Mouse (Mus musculus) forebrain, postnatal 0 days (tissue): ENCODE data around the gene Ackr4. TPM values are rescaled to one million over a fixed set of nuclear protein-coding genes. Genes with fewer than 3 reads are reported as not detected.

Experiments
- ATAC-seq: fragments of 200-750 bp; cut with Nextera tagmentation; 2 replicates; pipeline ENCODE4 v1.8.0; 2017; ENCODE audit warnings: mild to moderate bottlenecking, moderate library complexity
- DNase-seq: peaks from one replicate; pipeline ENCODE4 v3.0.0-alpha.2; 2015
- H3K27ac ChIP-seq: fragments of 300-500 bp; sonication (generic); 2 replicates; pipeline ENCODE4 v1.5.1; 2014; ENCODE audit warnings: low read depth, mild to moderate bottlenecking, antibody characterized with exemption, low read length, moderate library complexity, mixed read lengths
- H3K27me3 ChIP-seq: fragments of 300-500 bp; sonication (generic); 2 replicates; pipeline ENCODE4 v1.6.1; 2014; ENCODE audit warnings: mild to moderate bottlenecking, low read length, mixed read lengths; ENCODE audit not compliant: insufficient read depth
- H3K36me3 ChIP-seq: fragments of 300-500 bp; sonication (generic); 2 replicates; pipeline ENCODE4 v1.6.1; 2014; ENCODE audit warnings: mild to moderate bottlenecking, moderate library complexity; ENCODE audit not compliant: insufficient read depth
- H3K4me1 ChIP-seq: fragments of 300-500 bp; sonication (generic); 2 replicates; pipeline ENCODE4 v1.6.1; 2014; ENCODE audit warnings: antibody characterized with exemption; ENCODE audit not compliant: insufficient read depth
- H3K4me2 ChIP-seq: fragments of 300-500 bp; sonication (generic); 2 replicates; pipeline ENCODE4 v1.6.1; 2014; ENCODE audit warnings: low read depth, mild to moderate bottlenecking, moderate library complexity
- H3K4me3 ChIP-seq: fragments of 300-500 bp; sonication (generic); 2 replicates; pipeline ENCODE4 v1.5.1; 2014; ENCODE audit warnings: low read depth, low read length, mixed read lengths
- H3K9ac ChIP-seq: fragments of 300-500 bp; sonication (generic); 2 replicates; pipeline ENCODE4 v1.6.1; 2014; ENCODE audit warnings: mild to moderate bottlenecking
- H3K9me3 ChIP-seq: fragments of 300-500 bp; sonication (generic); 2 replicates; pipeline ENCODE4 v1.6.1; 2016; ENCODE audit warnings: low read length
- CTCF ChIP-seq: sonication (generic); IDR thresholded peaks from 2 replicates; pipeline ENCODE4 v1.5.1; 2016; ENCODE audit warnings: antibody characterized with exemption, control low read depth, low read depth
- WGBS: fragments of 180-500 bp; shearing (Covaris S2); extraction: QIAGEN DNeasy Blood & Tissue Kit; methylation state at CpG from one replicate; pipeline ENCODE4 v1.1.7; 2014; 5-methylcytosine and 5-hydroxymethylcytosine counted together
- polyA plus RNA-seq: library from polyadenylated mRNA; unstranded; fragments of >200 nt; fragmentation: Nextera tagmentation; extraction: Ambion mirVana; gene quantifications from 2 replicates; pipeline ENCODE4 v1.2.1, GENCODE M21; 2015
- total RNA-seq: library from RNA; depleted of rRNA; stranded (reverse); fragments of >200 nt; gene quantifications from 2 replicates; pipeline ENCODE4 v1.2.3, GENCODE M21; 2014

Gene Ackr4
- total and polyA plus RNA-seq, 2 experiments from 2014 or later = 0.70 to 3.1 TPM

GRCm38 (mm10) chr9:104062430-104063243, 64.1 kb downstream of the Ackr4 start, which contains the start of gene Uba5:
Uba5 (minus strand) TSS chr9:104063134.
- peak within 1 kb of the TSS; percentile 83 for H3K9ac ChIP-seq
- ATAC-seq = peak; percentile 76
- peak within 1 kb of the TSS; percentile 77 for H3K27ac ChIP-seq
- DNase-seq = no peak
- peak within 1 kb of the TSS; percentile 88 for H3K4me2 ChIP-seq
- no peaks in the 10 kb centered on the region for H3K9me3 ChIP-seq
- peaks cover 11% of the 10 kb centered on the region for H3K36me3 ChIP-seq
- WGBS = 1% methylated on average over 59 of the region's 59 CpGs
- H3K4me1 ChIP-seq = peaks cover 13% of the 10 kb centered on the region
- peak within 1 kb of the TSS; percentile 99 for H3K4me3 ChIP-seq
- H3K27me3 ChIP-seq = no peaks in the 10 kb centered on the region
- no peak for TF ChIP-seq CTCF

GRCm38 (mm10) chr9:104051028-104051427, 75.7 kb downstream of the Ackr4 start:
- H3K4me3 ChIP-seq = no peak overlapping the region
- ATAC-seq (no peak), DNase-seq (no peak)
- H3K27ac ChIP-seq = no peak overlapping the region
- H3K9me3 ChIP-seq = no peaks in the 10 kb centered on the region
- H3K9ac ChIP-seq = no peak overlapping the region
- H3K36me3 ChIP-seq = peaks cover 83% of the 10 kb centered on the region
- TF ChIP-seq CTCF = no peak
- WGBS = 90% methylated on average over 6 of the region's 6 CpGs
- no peaks in the 10 kb centered on the region for H3K4me1 ChIP-seq
- no peak overlapping the region for H3K4me2 ChIP-seq
- no peaks in the 10 kb centered on the region for H3K27me3 ChIP-seq

GRCm38 (mm10) chr9:104043676-104044075, 83.1 kb downstream of the Ackr4 start:
- Histone ChIP-seq H3K4me3 (no peak overlapping the region), H3K27ac (no peak overlapping the region), H3K27me3 (no peaks in the 10 kb centered on the region), H3K9me3 (no peaks in the 10 kb centered on the region), H3K4me1 (no peaks in the 10 kb centered on the region), H3K4me2 (no peak overlapping the region), H3K9ac (no peak overlapping the region), H3K36me3 (peaks cover 33% of the 10 kb centered on the region)
- ATAC-seq = no peak
- 88% methylated on average over 4 of the region's 4 CpGs for WGBS
- no peak for TF ChIP-seq CTCF
- DNase-seq = no peak

GRCm38 (mm10) chr9:104040362-104040761, 86.4 kb downstream of the Ackr4 start, which contains the start of gene Gm28305:
Gm28305 (plus strand) TSS chr9:104040662.
- Histone ChIP-seq H3K4me3 (no peak within 1 kb of the TSS), H3K27ac (no peak within 1 kb of the TSS), H3K27me3 (no peaks in the 10 kb centered on the region), H3K36me3 (peaks cover 16% of the 10 kb centered on the region), H3K4me1 (no peaks in the 10 kb centered on the region), H3K9ac (no peak within 1 kb of the TSS), H3K4me2 (no peak within 1 kb of the TSS), H3K9me3 (no peaks in the 10 kb centered on the region)
- no peak for TF ChIP-seq CTCF
- no peak for DNase-seq
- no peak for ATAC-seq
- WGBS = 69% methylated on average over 2 of the region's 2 CpGs

GRCm38 (mm10) chr9:104039742-104040141, 87.0 kb downstream of the Ackr4 start:
- Histone ChIP-seq H3K9ac (no peak overlapping the region), H3K9me3 (no peaks in the 10 kb centered on the region), H3K27ac (no peak overlapping the region), H3K4me3 (no peak overlapping the region), H3K36me3 (peaks cover 13% of the 10 kb centered on the region), H3K4me1 (no peaks in the 10 kb centered on the region), H3K4me2 (no peak overlapping the region), H3K27me3 (no peaks in the 10 kb centered on the region)
- ATAC-seq = no peak
- DNase-seq = no peak
- no peak for TF ChIP-seq CTCF
- 90% methylated on average over 4 of the region's 4 CpGs for WGBS

GRCm38 (mm10) chr9:104039031-104039695, 87.6 kb downstream of the Ackr4 start:
- Histone ChIP-seq H3K27ac (no peak overlapping the region), H3K4me2 (no peak overlapping the region), H3K9ac (no peak overlapping the region), H3K4me3 (no peak overlapping the region), H3K4me1 (no peaks in the 10 kb centered on the region), H3K36me3 (peaks cover 12% of the 10 kb centered on the region), H3K27me3 (no peaks in the 10 kb centered on the region), H3K9me3 (no peaks in the 10 kb centered on the region)
- no peak for ATAC-seq
- no peak for TF ChIP-seq CTCF
- 94% methylated on average over 21 of the region's 21 CpGs for WGBS
- DNase-seq = no peak

- Histone ChIP-seq H3K4me2 (no peak overlapping the region), H3K4me1 (no peaks in the 10 kb centered on the region), H3K9ac (no peak overlapping the region), H3K4me3 (no peak overlapping the region), H3K9me3 (no peaks in the 10 kb centered on the region), H3K27me3 (no peaks in the 10 kb centered on the region), H3K36me3 (peaks cover 9% of the 10 kb centered on the region), H3K27ac (no peak overlapping the region)
- no peak for TF ChIP-seq CTCF
- DNase-seq (no peak), ATAC-seq (no peak)
- WGBS = 93% methylated on average over 13 of the region's 13 CpGs
Observed at GRCm38 (mm10) chr9:104038266-104038665, 88.5 kb downstream of the Ackr4 start.
